9 mouse cellular contexts compared by ENCODE assay signal in genomic region chr8:13644932-13645676, GRCm38 (mm10). TPM values are rescaled to one million over a fixed set of nuclear protein-coding genes. Genes with fewer than 3 reads are reported as not detected.
DNase-seq lines count a peak whose midpoint lies in the region; ATAC-seq and TF ChIP-seq lines count a peak whose summit lies in the region.
"Had no signal": no experiment of that assay in that cellular context is flagged by ENCODE, and none has a peak within 500 bp of the region (broad histone marks: within the 10 kb centered on the region; RNA-seq: fewer than 3 reads in every experiment).

No protein-coding gene starts in this region.

- H3K4me2 ChIP-seq in heart, postnatal 0 days (ENCODE audit: low read depth, low read length): no peak overlapping the region
- no peak overlapping the region for H3K4me2 ChIP-seq in midbrain, embryonic 14.5 days (ENCODE audit: low read length)
- H3K4me2 ChIP-seq: midbrain, embryonic 12.5 days had no signal

- peak overlapping the region; percentile 83 for H3K27ac ChIP-seq in cortical plate, adult 2 months (ENCODE audit: insufficient read depth, low read length)
- H3K27ac ChIP-seq in heart, postnatal 0 days (ENCODE audit: low read depth): peak overlapping the region; percentile 82
- H3K27ac ChIP-seq in midbrain, embryonic 14.5 days (replicated peaks; ENCODE audit: low read depth, low read length): 0 out of 2 replicates have a peak overlapping the region, but pooled peaks have one; percentile 42

- TF ChIP-seq POLR2A in cortical plate, adult 2 months (IDR thresholded peaks at IDR 0.05; ENCODE audit: extremely low read depth, insufficient read depth, low read length): no peak

- TF ChIP-seq CTCF in cortical plate, adult 2 months (IDR thresholded peaks at IDR 0.05; ENCODE audit: extremely low read depth, insufficient read depth, low read length): no peak
- TF ChIP-seq CTCF in heart, postnatal 0 days (IDR thresholded peaks at IDR 0.05; ENCODE audit: low read depth): no peak

- DNase-seq in kidney, postnatal 14 days: peak; percentile 41
- DNase-seq in kidney, adult 11 months: no peak
- DNase-seq in heart, postnatal 0 days (ENCODE audit: low spot score): peak; percentile 50
- DNase-seq in midbrain, embryonic 14.5 days: no peak
- no peak for DNase-seq in embryo, embryonic 9.5 days (ENCODE audit: extremely low spot score)
- DNase-seq in yolk sac, embryonic 10.5 days (ENCODE audit: low spot score): no peak

- no peak for ATAC-seq in heart, postnatal 0 days (ENCODE audit: insufficient read depth, low read depth)
- no peak for ATAC-seq in midbrain, embryonic 14.5 days (ENCODE audit: low FRiP score, low TSS enrichment)
- no peak for ATAC-seq in erythroblast, adult 5-6 weeks (replicated peaks; ENCODE audit: low FRiP score, poor library complexity, severe bottlenecking)

- H3K27me3 ChIP-seq in heart, postnatal 0 days (ENCODE audit: control insufficient read depth, insufficient read depth, low read length): no peaks in the 10 kb centered on the region
- no peaks in the 10 kb centered on the region for H3K27me3 ChIP-seq in midbrain, embryonic 14.5 days (ENCODE audit: control insufficient read depth, insufficient read depth, low read length)
- H3K27me3 ChIP-seq: midbrain, embryonic 12.5 days had no signal

- H3K4me3 ChIP-seq in cortical plate, adult 2 months (ENCODE audit: insufficient read depth, low read length): no peak overlapping the region
- H3K4me3 ChIP-seq in heart, postnatal 0 days (ENCODE audit: low read depth, low read length): no peak overlapping the region
- H3K4me3 ChIP-seq in midbrain, embryonic 14.5 days (replicated peaks; ENCODE audit: low read depth, low read length): no peak overlapping the region
- H3K4me3 ChIP-seq: midbrain, embryonic 12.5 days had no signal

- H3K4me1 ChIP-seq in cortical plate, adult 2 months (ENCODE audit: control insufficient read depth, insufficient read depth, low read length): peaks cover 39% of the 10 kb centered on the region
- H3K4me1 ChIP-seq in heart, postnatal 0 days (ENCODE audit: control insufficient read depth, insufficient read depth): peaks cover 50% of the 10 kb centered on the region
- H3K4me1 ChIP-seq in midbrain, embryonic 14.5 days (ENCODE audit: control insufficient read depth, insufficient read depth, low read length): peaks cover 36% of the 10 kb centered on the region

- no peaks in the 10 kb centered on the region for H3K36me3 ChIP-seq in heart, postnatal 0 days (replicated peaks; ENCODE audit: control insufficient read depth, insufficient read depth, low read length)
- no peaks in the 10 kb centered on the region for H3K36me3 ChIP-seq in midbrain, embryonic 14.5 days (ENCODE audit: control insufficient read depth, insufficient read depth, low read length)
- H3K36me3 ChIP-seq: midbrain, embryonic 12.5 days had no signal

- H3K9me3 ChIP-seq in heart, postnatal 0 days (replicated peaks; ENCODE audit: control insufficient read depth, low read length): no peaks in the 10 kb centered on the region
- no peaks in the 10 kb centered on the region for H3K9me3 ChIP-seq in midbrain, embryonic 14.5 days (ENCODE audit: control insufficient read depth, low read length)
- H3K9me3 ChIP-seq: midbrain, embryonic 12.5 days had no signal

- H3K9ac ChIP-seq in heart, postnatal 0 days (replicated peaks; ENCODE audit: low read depth, low read length): no peak overlapping the region
- H3K9ac ChIP-seq in midbrain, embryonic 14.5 days (replicated peaks; ENCODE audit: low read length): no peak overlapping the region
- H3K9ac ChIP-seq: midbrain, embryonic 12.5 days had no signal

- WGBS in heart, postnatal 0 days: 56% methylated on average over 6 of the region's 6 CpGs
- 49% methylated on average over 6 of the region's 6 CpGs for WGBS in midbrain, embryonic 14.5 days

- TF ChIP-seq EP300 in heart, postnatal 0 days (IDR thresholded peaks at IDR 0.05; ENCODE audit: low read depth): no peak

RNA-seq across cellular contexts. Expression of gene Rasa3, which starts 32.3 kb away (rescaled TPM):
- 52.4 and 53.1 TPM in 2 replicates for polyA plus RNA-seq in cortical plate, adult 2 months (2012; rRNA removed)
- total RNA-seq in heart, postnatal 0 days (2014; rRNA removed; ENCODE audit: low replicate concordance): 27.7 and 29.9 TPM in 2 replicates
- polyA plus RNA-seq in heart, postnatal 0 days (2015; fragmentation: Nextera tagmentation; extraction: Ambion mirVana): 11.8 and 13.2 TPM in 2 replicates
- 18.4 and 26.0 TPM in 2 replicates for polyA plus RNA-seq in midbrain, embryonic 14.5 days (2014; fragmentation: Nextera tagmentation; extraction: Ambion mirVana)
- total RNA-seq in erythroblast, adult 5-6 weeks (2015; ENCODE audit: low replicate concordance): 4.8 and 11.7 TPM in 2 replicates
- 17.1 and 19.5 TPM in 2 replicates for total RNA-seq in erythroblast, adult 5-6 weeks (2017; ENCODE audit: low replicate concordance)

Comparison
In these comparisons a context has a peak if more than half of its experiments do, and no peak if none do; other contexts are left out.
1. DNase-seq: peak in kidney, postnatal 14 days (single experiment) and heart, postnatal 0 days (single experiment); none in kidney, adult 11 months (single experiment), midbrain, embryonic 14.5 days (single experiment), embryo, embryonic 9.5 days (single experiment) and yolk sac, embryonic 10.5 days (single experiment).
2. Peak in every context shown above with its lines, with median percentiles within 50 percentile points of each other: H3K27ac ChIP-seq.